Mouse (Mus musculus): ENCODE measurements around the gene Gm45140.

Gene Gm45140

DNA sequence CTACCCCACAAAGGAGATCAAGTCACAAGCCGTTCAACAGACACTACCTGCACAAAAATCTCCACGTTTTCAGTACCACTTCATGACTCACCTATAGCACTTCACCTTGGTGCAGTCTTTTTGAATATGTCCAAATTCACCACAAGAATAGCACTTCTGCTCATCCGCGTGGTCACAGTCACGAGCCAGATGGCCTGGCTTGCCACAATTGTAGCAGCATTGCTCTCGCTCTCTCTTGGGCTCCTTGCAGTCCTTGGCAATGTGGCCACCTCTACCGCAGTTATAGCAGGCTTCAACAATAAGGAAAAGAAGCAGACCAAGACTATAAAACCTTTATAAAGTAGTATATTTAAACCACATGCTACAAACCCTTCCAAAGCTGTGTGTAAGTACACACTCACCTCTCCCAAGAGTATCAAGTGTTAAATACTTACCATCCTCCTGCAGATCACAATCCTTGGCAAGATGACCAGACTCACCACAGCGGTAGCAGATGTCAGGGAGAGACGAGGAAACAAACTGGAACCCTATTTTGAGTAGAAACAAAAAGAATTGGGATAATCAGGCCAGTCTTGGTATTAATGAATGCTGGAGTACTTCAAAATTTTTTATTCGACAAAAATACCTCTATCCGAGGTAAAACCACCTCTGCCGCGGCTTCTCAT, 9.6 kb upstream of the Gm45140 start:
- DNase-seq (ENCODE audit: low spot score), result no peak

DNA sequence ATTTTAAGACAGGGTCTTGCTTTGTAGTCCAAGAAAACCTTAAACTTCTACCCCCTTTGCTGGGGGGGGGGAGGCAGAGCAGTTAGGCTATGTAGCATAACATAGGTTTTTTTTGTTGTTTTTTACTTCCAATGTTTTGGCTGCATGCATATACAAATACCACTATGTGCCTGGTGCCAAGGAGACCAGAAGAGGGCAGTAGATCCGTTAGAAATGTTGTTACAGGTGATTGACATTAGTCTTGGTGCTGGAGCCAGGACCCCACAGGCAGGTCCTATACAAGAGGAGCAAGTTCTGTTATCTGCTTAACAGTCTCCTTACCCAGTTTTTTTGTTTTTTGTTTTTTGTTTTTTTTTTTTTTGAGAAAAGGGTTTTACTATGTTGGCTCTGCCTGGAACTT, 6.7 kb upstream of the Gm45140 start:
- no peak for DNase-seq (ENCODE audit: low spot score)

DNA sequence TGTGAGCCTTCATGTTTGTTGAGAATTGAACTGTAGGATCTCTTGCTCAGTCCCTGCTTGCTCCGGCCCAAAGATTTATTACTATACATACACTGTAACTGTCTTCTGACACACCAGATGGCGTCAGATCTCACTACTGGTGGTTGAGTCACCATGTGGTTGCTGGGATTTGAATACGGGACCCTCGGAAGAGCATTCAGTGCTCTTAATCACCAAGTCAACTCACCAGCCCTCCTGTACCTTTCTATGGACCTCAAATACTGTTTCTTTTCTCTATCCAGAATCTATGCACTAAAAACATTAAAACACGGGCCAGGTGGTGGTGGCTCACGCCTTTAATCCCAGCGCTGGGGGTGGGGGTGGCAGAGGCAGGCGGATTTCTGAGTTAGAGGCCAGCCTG, 6.0 kb upstream of the Gm45140 start:
- DNase-seq (ENCODE audit: low spot score), result no peak

DNA sequence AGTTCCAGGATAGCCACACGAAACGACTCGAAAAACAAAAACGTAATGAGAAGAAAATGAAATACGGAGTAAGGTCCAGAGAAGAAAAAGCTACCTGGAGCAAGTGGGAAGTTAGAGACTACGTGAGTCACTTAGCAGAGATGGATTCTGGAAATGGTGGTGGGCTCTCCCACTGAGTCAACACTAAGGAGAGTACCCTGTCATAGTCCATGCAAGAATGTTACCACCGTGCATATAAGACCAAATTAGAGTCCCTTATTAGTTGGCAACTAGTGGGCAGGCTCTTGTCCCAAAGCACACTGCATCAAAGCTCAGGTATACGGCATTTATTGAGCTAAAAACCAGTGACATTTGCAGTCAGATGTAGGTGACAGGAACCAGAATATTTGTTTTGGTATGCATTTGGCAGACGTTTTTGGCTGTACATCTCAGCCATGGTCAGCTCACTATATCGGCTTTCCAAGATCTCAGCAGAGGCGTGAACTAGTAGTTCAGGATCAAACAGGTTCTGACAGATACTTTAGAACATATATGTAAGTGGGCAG, 4.3 kb upstream of the Gm45140 start:
- no peak for DNase-seq (ENCODE audit: low spot score)

DNA sequence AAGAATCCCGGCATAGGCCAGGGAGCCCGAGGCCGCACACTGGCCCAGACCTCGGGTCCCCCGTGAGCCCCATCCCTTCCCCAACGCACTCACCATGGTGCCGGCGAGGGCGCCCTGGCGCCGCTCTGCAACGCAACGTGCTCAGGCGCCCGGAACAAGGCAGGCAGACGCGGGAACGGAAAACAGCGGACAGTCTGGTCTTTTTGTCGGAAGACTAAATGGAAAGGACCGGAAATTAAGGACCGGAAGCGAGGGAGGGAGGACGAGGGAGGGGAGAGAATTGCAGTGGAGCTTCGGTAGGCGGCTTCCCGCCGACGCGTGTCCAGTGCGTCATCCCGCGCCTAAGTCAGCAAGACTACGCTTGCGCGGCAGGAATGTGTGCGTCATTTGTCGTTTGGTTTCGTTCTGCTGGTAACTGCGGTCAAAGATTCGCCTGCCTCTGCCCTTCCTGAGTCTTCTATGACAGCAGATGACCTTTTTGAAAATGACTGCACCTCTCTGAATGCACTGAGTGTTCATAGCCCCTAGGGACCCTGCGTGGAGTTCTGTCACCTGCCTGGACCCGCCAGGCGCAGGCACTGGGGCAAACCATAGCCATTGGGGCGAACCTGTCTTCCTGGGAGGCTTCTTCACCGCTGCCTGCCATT, 3.1 kb upstream of the Gm45140 start, which contains the start of gene Isy1:
Gene Isy1, minus strand, starts transcription at position 248 of the 647 bp plus-strand sequence.
- DNase-seq (ENCODE audit: low spot score), result peak; percentile 87

DNA sequence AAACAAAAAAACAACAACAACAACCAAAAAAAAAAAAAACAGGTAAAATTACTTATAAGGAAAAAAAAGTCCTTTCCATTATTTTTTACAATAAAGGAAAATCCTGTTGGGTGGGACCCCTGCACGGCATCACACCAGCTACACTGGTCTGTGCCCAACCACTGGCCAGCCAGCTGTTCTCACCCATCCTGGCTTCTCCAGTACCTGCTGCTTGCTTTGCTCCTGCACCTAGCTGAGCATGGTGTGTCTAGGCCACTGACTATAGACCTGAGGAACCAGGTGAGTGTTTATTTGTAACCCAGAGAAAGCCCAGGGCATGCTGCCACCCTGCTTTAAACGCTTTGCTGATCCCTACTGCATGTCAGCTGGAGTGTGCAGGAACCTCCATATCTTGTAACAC, 15.2 kb downstream of the Gm45140 start:
- no peak for DNase-seq (ENCODE audit: low spot score)

DNA sequence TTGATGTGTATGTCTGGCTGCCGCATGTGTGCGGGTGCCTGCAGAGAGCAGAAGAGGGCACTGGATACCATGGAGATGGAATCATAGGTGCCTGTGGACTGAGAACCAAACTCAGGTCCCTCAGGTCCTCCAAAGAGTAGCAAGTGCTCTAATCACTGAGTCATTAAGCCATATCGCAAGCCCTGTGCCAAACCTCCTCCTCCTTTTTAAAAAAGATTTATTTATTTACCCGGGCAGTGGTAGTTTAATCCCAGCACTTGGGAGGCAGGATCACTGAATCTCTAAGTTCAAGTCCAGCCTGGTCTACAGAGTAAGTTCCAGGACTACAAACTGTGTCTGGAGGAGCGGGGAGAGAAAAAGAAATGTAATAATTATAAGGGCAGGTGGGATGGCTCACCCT, 21.1 kb downstream of the Gm45140 start:
- no peak for DNase-seq (ENCODE audit: low spot score)

DNA sequence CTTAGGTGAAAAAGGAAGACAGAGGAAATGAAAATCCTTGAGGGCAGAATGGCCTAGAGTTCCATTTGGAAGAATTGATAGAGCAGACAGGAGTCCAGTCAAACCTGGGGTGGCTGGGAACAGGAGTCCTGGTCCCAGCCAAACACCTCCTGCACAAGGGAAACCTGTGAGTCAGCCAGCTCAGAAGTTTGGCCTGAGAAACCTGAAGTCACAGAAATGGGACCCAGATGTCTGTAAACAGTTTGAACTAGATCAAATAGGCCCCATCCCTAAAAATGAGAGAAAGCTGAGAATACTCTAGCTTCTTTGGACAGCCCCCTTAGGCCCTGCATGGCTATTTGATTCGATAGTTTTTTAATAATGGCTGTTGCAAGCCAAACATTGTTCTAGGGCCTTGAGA, 22.9 kb downstream of the Gm45140 start:
- no peak for DNase-seq (ENCODE audit: low spot score)

DNA sequence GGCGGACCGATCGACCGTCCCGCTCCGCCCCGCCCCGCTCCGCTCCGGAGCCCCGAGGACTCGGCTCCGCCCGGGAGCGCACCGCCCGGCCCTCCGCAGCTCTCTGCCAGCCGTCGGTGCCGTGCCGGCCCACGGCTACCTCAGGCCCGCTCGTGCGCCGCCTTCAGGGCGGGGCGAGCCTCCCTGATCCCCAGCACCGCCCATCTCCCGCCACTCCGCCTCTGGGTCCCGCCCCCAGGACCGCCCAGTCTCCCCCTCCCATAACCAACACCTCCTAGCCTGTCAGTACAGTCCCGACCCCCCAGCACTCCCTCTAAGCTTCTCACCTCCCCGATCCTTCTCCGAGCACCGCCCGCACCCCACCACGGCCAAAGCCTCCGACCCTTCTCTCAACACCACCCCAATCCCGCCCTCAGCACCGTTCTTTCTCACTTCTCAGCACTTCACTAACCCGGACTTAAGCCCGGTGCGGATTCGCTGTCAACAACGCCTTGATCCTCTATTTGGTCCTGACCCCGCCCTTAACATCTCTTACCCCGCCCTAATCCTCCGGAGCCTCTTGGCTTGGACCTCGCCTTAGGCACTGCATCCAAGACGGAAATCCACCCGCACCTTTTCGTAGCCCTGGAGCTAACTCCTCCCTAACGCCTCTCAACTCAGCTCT, 23.8 kb downstream of the Gm45140 start, which contains the start of gene Rab43:
Gene Rab43, minus strand, starts transcription at position 490 of the 664 bp plus-strand sequence.
- peak; percentile 88 for DNase-seq (ENCODE audit: low spot score)

DNA sequence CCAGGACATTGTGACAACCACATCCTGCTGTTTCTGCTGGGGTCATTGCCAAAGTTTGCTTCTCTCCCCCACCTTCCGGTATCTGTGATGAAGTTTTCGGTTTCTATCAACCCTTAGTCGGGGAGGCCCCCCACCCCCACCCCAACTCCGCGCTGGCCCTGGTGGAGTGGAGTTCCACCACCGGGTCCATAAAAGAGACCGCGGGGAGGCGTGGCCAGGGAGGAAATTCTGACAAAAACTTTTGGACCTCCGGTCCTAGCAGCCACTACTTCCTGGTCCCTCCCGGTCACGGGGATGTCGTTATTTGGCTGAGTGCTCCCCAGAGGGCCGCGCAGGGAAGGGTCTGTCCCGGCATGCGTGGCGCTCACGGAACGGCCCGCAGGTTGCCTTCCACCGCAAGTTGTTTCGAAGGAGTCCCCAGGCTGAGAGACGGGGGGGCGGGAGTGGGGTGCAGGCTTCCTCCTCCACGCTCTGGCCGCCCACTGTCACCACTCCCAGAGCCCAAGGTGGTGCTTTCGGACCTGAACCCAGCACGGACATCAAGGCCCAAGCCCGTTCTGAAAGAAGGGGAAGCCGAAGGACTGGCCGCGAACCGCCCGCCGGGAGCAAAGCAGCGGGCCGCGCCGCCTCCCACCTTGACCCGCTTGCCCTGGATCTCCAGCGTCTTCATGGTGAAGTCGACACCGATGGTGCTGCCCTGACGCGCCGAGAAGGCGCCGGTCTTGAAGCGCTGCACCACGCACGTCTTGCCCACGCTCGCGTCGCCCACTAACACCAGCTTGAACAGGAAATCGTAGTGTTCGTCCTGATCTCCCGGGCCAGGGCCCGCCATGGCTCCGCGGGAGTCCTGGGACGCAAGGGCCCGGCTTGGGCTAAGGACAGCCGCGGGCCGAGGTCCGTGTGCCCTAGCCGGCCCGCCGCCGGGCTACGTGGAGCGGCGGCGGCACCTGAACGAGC, 24.6 kb downstream of the Gm45140 start:
- DNase-seq (ENCODE audit: low spot score), result peak; percentile 41

DNA sequence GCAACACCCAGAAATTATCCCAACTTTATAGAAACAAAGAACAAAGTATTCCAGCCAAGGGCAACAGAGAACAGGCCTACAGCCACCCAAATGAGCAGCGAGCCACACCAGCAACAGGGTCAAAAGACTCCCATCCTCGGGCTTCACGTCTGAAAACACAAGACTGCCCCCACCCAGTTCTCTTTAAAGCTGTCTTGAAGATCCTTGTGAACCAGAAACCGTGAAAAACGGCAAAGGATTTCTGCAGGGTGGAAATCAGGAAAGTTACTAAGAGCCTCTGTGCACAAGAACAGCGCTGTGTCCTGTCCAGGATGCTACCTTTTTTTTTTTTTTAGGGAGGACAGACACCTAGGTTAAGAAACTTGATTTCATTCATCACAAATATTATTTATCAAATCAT, 25.3 kb downstream of the Gm45140 start:
- no peak for DNase-seq (ENCODE audit: low spot score)

DNA sequence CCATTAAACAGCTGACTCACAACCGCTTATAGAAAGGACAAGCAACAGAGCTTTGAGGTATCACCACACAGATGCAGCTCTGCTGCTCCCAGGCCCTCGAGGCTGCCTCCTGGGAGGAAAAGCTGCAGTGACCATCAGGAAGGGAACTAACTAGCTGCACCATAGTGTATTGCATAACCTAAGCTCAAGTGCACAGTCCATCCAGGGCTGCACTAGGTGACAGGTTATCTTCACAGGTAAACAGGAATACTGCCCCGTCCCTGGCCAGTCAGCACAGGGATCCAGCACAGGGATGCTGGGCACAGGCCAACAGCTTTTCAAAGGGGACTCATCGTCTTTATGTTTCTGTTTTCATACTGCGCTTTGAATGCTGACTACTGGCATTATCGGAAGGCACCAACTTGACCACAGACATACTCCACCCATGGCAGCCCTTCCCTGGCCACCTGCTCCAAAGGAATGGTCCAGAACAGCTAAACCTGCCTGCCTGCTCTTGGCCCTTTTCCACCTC, 25.9 kb downstream of the Gm45140 start:
- DNase-seq (ENCODE audit: low spot score), result no peak

DNA sequence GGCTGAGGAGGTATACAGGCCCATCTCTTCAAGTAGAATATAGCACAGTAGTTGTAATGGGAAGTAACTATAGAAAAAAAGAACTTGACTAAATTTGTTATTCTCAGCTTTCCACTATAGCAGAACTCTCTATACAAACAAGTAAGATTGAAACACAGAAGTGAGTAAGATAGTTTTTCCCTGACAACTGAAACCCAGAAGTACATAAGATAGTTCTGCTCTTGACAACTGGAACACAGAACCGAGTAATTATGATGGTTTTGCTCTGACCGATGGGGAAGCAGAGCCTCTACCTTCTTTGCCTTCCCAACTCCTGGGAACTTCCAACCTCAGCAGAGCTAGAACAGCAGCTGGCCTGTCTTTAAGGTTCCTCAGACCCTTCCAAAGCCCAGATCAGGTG, 26.5 kb downstream of the Gm45140 start:
- DNase-seq (ENCODE audit: low spot score), result no peak

DNA sequence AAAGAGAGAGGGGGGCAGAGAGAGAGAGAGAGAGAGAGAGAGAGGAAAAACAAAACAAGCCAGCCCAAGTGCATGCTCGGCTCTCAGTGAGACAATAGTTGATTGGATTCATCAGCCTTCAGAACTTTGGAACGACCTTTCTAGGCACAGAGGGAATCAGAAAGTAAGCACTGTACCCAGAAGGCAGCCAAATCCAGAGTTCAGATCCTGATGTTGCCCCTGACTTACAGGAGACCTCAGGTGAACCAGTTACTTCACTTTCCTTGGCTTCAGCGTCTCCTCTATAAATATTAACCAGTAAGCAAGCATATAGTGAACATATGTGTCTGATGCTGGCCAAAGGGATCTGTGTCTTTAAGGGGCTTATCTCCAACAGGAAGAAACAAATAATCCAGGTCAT, 27.1 kb downstream of the Gm45140 start:
- DNase-seq (ENCODE audit: low spot score), result no peak

DNA sequence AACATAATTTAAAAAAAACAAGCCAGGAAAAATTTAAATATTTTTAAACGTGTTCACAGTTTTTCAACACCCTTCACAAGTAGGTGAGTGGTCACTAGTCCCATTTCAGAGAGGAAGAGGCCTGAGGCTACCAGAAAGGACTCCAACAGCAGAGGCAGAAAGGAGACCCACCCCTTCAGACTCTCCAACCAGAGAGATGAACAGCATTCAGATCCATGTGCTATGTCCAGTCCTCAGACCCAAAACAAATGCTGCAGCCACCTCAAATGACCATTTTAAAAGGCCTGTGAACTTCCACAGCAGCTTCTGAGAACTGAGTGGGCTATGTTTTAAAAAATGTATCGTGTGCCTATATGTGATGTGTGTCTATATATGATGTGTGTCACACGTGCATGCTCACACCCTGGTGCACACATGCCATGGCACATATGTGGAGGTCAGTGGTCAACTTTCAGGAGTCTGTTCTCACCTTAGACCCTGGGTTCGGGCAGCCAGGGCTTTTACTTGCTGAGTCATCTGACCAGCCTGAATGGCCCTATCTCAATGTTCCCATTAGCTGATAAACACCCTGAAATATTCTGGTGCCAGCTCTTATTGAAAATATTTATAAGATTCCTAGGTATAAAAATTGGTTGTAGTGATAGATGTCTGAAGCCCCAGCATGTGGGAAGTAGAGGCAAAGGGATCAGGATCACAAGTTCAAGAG, 27.7 kb downstream of the Gm45140 start:
- DNase-seq (ENCODE audit: low spot score), result no peak

DNA sequence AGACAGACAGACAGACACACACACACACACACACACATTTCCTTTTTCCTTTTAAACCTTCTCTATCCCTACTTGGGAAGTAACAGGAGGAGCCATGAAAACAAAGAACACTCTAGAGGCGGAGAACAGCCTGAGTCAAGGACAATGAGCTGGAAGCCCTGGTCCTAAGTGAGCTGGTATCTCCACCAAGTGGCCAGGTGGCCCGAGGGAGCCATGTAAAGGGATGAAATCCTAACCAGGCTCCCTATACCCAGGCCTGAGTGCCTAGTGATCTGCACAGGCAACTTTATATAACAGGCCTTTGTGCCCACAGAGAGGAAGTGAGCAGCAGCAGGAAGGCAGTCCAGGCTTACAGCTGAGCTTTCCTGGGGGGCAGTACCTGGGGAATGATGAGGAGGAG, 28.7 kb downstream of the Gm45140 start:
- DNase-seq (ENCODE audit: low spot score), result no peak

DNA sequence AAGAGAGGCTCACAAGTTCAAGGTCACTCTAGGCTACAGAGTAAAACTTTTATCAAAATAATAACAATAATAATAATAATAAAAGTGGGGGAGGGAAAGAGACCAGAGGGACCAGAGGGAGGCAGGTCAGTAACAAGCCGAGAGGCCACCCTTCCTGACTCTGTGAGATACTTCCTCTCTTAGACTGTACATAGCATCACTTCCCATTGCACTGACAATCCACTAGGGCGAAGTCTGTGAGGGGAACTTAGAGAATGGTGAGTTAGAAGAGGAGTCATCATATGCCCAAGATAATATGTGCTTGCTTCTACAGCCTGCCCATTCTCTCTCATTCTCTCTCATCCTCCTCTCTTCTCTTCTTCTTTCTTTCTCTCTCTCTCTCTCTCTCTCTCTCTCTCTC, 29.6 kb downstream of the Gm45140 start:
- DNase-seq (ENCODE audit: low spot score), result no peak

DNA sequence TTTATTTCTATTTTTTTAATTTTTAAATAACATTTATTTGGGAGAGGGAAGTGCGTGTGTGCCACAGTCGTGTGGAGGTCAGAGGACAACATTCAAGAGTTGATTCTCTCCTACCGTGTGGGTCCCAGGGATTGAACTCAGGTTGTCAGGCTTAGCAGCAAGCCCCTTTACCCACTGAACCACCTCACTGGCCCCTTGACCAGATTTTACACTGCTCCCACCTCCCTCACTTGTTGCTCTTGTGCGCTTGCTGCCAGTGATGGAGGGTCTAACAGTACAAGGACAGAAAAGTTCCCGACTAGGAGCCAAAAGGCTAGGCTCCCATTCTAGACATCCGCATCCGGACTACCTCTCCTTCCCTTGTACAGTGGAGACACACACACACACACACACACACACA, 30.1 kb downstream of the Gm45140 start:
- DNase-seq (ENCODE audit: low spot score), result no peak

DNA sequence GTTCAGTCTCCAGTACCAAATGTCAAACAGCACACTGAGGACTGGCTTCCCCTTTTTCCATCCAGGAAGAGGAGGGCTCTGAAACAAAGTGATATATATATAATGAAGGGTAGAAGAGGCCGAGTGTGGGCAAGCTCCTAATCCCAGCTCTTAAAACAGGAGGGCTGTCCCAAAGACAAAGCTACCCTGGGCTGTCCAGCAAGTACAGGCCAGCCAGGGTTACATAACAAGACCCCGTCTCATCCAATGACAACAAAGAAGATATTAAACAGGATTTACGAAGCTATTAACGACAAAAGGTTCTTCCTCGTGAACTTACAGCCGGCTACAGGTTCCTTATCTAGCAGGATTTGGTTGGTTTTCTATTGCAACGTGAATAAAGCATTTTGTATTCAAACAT, 30.7 kb downstream of the Gm45140 start:
- no peak for DNase-seq (ENCODE audit: low spot score)

DNA sequence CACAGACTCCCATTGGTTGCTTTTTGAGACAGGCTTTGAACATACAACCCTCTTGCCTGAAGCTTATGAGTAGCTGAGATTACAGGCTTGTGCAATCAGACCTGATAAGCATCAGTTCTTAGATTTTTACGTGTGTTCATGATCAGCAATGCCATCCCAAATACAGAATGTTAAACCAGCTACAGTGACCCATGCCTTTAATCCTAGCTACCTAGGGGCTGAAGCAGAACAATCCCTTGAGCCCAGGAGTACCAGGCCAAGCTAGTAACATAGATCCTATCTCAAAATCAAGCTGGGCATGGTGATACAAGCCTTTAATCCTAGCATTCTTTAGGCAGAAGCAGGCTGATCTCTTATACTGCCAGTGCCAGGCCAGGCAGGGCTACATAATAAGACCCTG, 31.6 kb downstream of the Gm45140 start:
- no peak for DNase-seq (ENCODE audit: low spot score)

DNA sequence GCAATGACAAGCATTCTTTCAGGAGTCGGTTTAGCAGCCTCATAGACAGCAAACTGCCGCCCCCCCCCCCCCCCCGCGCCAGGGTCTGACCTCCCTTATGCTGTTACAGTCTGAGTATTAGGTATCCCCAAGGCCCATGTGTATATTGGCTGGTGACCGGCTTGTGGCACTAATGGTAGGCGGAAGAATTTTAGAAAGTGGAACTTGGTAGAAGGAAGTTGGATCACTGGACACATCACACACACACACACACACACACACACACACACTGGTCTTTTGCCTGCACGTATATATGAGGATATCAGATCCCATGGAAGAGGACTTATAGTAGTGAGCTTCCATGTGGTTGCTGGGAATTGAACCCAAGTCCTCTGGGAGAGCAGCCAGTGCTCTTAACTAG, 33.1 kb downstream of the Gm45140 start:
- DNase-seq (ENCODE audit: low spot score), result no peak

Data from urinary bladder, postnatal 25 days (tissue).